In the genomic region with DNA sequence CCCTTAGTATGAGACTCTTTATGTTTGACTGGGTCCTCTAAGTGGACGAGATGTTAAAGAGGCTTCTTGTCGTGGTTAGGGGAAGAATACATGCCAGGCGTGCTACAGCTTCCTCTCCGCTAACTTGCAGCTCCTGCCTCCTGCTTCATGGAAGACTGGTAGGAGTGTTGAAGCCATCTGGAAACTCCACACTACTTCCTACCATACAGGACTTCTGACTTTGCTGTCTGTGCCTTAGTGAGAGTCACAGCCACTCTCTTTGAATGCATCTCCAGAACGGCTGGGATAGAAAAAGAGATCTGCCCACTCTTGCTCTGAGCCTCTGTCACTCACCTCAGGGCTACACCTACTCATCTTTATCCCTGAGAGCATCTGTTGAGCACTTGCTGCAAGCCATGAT, we compare ENCODE assay signal across 9 mouse cellular contexts.
"Had no signal": no experiment of that assay in that cellular context is flagged by ENCODE, and none has a peak within 500 bp of the region (broad histone marks: within the 10 kb centered on the region; RNA-seq: fewer than 3 reads in every experiment).

No protein-coding gene starts in this region.

- H3K4me3 ChIP-seq: kidney, embryonic 15.5 days; limb, embryonic 13.5 days; midbrain, embryonic 12.5 days had no signal

- H3K27ac ChIP-seq: kidney, embryonic 15.5 days; limb, embryonic 13.5 days; liver, embryonic 14.5 days; midbrain, embryonic 12.5 days had no signal

- ATAC-seq: intestine, embryonic 16.5 days; midbrain, embryonic 16.5 days had no signal

- H3K27me3 ChIP-seq: kidney, embryonic 15.5 days; limb, embryonic 13.5 days; midbrain, embryonic 12.5 days had no signal

- DNase-seq: kidney, adult 2 months; kidney, postnatal 14 days; lung, adult 18-20 months had no signal
